Mouse (Mus musculus) cerebellum, adult 2 months (tissue): ENCODE measurements at regions not wholly inside any gene's neighbourhood (a gene's known extent, or its start where the extent isn't known, plus 50 kb on each side); places are given as distances from the start of the nearest gene placed in this dataset.

Source experiments
- DNase-seq, 2 experiments: peaks; one replicate each; pipeline ENCODE4 v3.0.0; 2021
- H3K27ac ChIP-seq: fragments of 200-500 bp; 2 replicates; pipeline ENCODE4 v1.5.1; 2012; ENCODE audit warnings: low read length, control low read depth, inconsistent platforms; ENCODE audit not compliant: insufficient read depth
- H3K27me3 ChIP-seq: fragments of 200-500 bp; 2 replicates; pipeline ENCODE4 v1.6.1; 2012; ENCODE audit warnings: inconsistent platforms, mild to moderate bottlenecking, low read length, moderate library complexity; ENCODE audit not compliant: control insufficient read depth, insufficient read depth
- H3K4me1 ChIP-seq: fragments of 200-500 bp; 2 replicates; pipeline ENCODE4 v1.6.1; 2011; ENCODE audit warnings: low read length; ENCODE audit not compliant: control insufficient read depth, insufficient read depth
- H3K4me3 ChIP-seq: fragments of 200-500 bp; replicated peaks from 2 replicates; pipeline ENCODE3; 2011; ENCODE audit warnings: mild to moderate bottlenecking, low read depth, low read length, control low read depth; ENCODE audit not compliant: insufficient read depth
- CTCF ChIP-seq: fragments of 200-500 bp; IDR thresholded peaks from 2 replicates; pipeline ENCODE4 v1.5.1; 2011; ENCODE audit warnings: low read depth, mild to moderate bottlenecking, control low read depth, low read length, moderate library complexity, borderline replicate concordance; ENCODE audit not compliant: insufficient read depth
- POLR2A ChIP-seq: fragments of 200-500 bp; IDR thresholded peaks from 2 replicates; pipeline ENCODE4 v1.6.1; 2011; ENCODE audit warnings: low read length, control low read depth, borderline replicate concordance; ENCODE audit not compliant: insufficient read depth
- WGBS: fragments of 180-500 bp; shearing (Covaris S2); methylation state at CpG from one replicate; pipeline ENCODE4 v1.1.7; 2018; 5-methylcytosine and 5-hydroxymethylcytosine counted together

- H3K27me3 ChIP-seq, result no peaks in the 10 kb centered on the region
- H3K4me3 ChIP-seq, result no peak overlapping the region
- no peaks in the 10 kb centered on the region for H3K4me1 ChIP-seq
- DNase-seq, result no peak
- 80% methylated on average over 2 of the region's 2 CpGs for WGBS
- no peak overlapping the region for H3K27ac ChIP-seq
- TF ChIP-seq CTCF (no peak), POLR2A (no peak)
These were observed 191.2 kb downstream of the Bcl11a start for GRCm38 (mm10) chr11:24269046-24269445.

- no peak overlapping the region for H3K4me3 ChIP-seq
- no peaks in the 10 kb centered on the region for H3K4me1 ChIP-seq
- H3K27me3 ChIP-seq, result no peaks in the 10 kb centered on the region
- 81% methylated on average over 5 of the region's 5 CpGs for WGBS
- H3K27ac ChIP-seq, result no peak overlapping the region
- no peak for DNase-seq
- no peak for TF ChIP-seq POLR2A
- TF ChIP-seq CTCF, result no peak
These were observed 203.8 kb downstream of the Bcl11a start for GRCm38 (mm10) chr11:24281628-24282027.

GRCm38 (mm10) chr11:24282556-24282955 lies 204.7 kb downstream of the Bcl11a start:
- Histone ChIP-seq H3K4me1 (no peaks in the 10 kb centered on the region), H3K4me3 (no peak overlapping the region), H3K27me3 (no peaks in the 10 kb centered on the region), H3K27ac (no peak overlapping the region)
- TF ChIP-seq POLR2A (no peak), CTCF (no peak)
- 31% methylated on average over 9 of the region's 9 CpGs for WGBS
- no peak for DNase-seq

- no peak for DNase-seq
- H3K4me1 ChIP-seq, result no peaks in the 10 kb centered on the region
- H3K27me3 ChIP-seq, result no peaks in the 10 kb centered on the region
- H3K27ac ChIP-seq, result no peak overlapping the region
- 30% methylated on average over 18 of the region's 18 CpGs for WGBS
- TF ChIP-seq POLR2A (no peak), CTCF (no peak)
- no peak overlapping the region for H3K4me3 ChIP-seq
These were observed 208.6 kb downstream of the Bcl11a start for GRCm38 (mm10) chr11:24286129-24287108.

GRCm38 (mm10) chr11:24293209-24293608 lies 215.4 kb downstream of the Bcl11a start:
- Histone ChIP-seq H3K27me3 (no peaks in the 10 kb centered on the region; the same call in 1 of the 2 replicates), H3K27ac (no peak overlapping the region), H3K4me3 (no peak overlapping the region), H3K4me1 (no peaks in the 10 kb centered on the region)
- no peak for TF ChIP-seq POLR2A
- no peak for TF ChIP-seq CTCF
- no peak for DNase-seq
- 88% methylated on average over 3 of the region's 3 CpGs for WGBS

- no peak overlapping the region for H3K4me3 ChIP-seq
- H3K4me1 ChIP-seq, result no peaks in the 10 kb centered on the region
- WGBS, result 87% methylated on average over 7 of the region's 7 CpGs
- H3K27me3 ChIP-seq, result no peaks in the 10 kb centered on the region; the same call in 1 of the 2 replicates
- no peak for DNase-seq
- TF ChIP-seq POLR2A (no peak), CTCF (no peak)
- H3K27ac ChIP-seq, result no peak overlapping the region
These were observed 216.1 kb downstream of the Bcl11a start for GRCm38 (mm10) chr11:24293860-24294531.

- no peak overlapping the region for H3K27ac ChIP-seq
- no peak for DNase-seq
- no peaks in the 10 kb centered on the region for H3K4me1 ChIP-seq
- no peaks in the 10 kb centered on the region; the same call in 1 of the 2 replicates for H3K27me3 ChIP-seq
- WGBS, result 20% methylated on average over 12 of the region's 12 CpGs
- no peak overlapping the region for H3K4me3 ChIP-seq
- TF ChIP-seq CTCF (no peak), POLR2A (no peak)
These were observed 219.2 kb downstream of the Bcl11a start for GRCm38 (mm10) chr11:24296893-24297624.
